Mouse (Mus musculus): Measurements from ENCODE around the gene Vmn1r83.

Gene Vmn1r83

DNA sequence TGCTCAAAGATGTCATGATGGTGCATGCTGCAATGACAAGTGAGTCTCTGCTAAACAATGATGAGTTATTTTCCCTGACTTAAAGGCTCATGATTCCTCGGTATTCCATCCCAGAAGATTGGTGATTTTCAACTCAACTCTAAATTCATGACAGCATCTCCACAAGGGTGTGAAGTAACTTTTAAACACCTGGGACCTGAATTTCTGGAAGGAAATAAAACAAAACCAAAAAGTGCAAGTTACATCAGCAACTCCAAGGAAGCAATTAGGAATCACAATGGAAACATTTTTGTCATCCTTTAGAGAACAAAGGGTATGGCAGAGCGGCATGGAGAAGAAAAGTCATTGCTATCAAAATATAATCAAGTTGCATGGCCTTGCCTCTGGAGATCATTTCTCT is at the start of gene Vmn1r83:
Gene Vmn1r83 (minus strand): TSS at position 101 of the 400 bp plus-strand sequence.
- no peak for DNase-seq (ENCODE audit: low spot score in 2 of 2)

DNA sequence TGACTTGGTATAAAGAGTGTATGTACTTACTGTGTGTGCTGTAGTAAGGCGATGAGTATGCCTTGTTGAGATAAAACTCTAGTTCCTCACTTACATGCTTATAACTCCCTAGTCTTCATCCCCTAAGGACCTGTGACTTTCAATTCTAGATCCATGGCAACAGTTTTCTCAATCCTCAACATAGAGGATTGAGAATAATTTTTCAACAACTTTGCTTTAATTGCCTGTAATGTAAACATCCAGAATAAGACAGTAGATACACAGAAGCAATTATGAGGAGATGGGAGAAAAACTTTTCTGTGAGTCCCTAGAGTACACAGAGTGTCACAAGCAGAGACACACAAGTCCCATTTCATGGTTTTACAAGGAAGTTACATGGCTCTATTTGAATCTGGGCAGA is 39.9 kb upstream of the Vmn1r83 start, which contains the start of gene Vmn1r84:
Gene Vmn1r84 (minus strand): TSS at position 101 of the 400 bp plus-strand sequence.
- DNase-seq (ENCODE audit: low spot score in 2 of 2): no peak

DNA sequence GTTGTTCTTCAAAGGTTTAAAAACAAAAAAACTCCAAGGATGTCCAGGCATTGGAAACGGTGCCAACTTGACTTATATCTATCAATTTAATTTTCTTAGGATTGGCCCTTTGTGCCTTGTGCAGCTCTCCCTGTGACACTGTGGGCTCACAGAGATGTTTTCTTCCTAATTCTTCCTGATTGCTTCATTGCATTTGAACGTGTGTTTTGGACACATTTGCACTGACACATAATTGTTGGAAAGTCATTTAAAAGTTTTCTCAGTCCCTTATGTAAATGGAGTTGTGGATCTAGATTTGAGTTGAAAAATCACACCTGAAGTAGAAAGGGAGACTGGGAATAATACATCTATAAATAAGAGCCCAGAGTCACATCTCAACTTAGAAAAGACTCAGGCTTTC is 29.2 kb downstream of the Vmn1r83 start, which contains the start of gene Vmn1r82:
Gene Vmn1r82 (plus strand): TSS at position 301 of the 400 bp plus-strand sequence.
- no peak for DNase-seq (ENCODE audit: low spot score in 2 of 2)
